In genomic region chr10:19973321-19974108, GRCm38 (mm10) we compare ENCODE assay signal across 30 mouse cellular contexts. TPM values are rescaled to one million over a fixed set of nuclear protein-coding genes. Genes with fewer than 3 reads are reported as not detected.
DNase-seq lines count a peak whose midpoint lies in the region; ATAC-seq and TF ChIP-seq lines count a peak whose summit lies in the region.
"Had no signal": no experiment of that assay in that cellular context is flagged by ENCODE, and none has a peak within 500 bp of the region (broad histone marks: within the 10 kb centered on the region; RNA-seq: fewer than 3 reads in every experiment).

No protein-coding gene starts in this region.

- no peak for TF ChIP-seq EP300 in heart, postnatal 0 days (IDR thresholded peaks at IDR 0.05; ENCODE audit: low read depth)

- H3K36me3 ChIP-seq in forebrain, postnatal 0 days (ENCODE audit: insufficient read depth), result no peaks in the 10 kb centered on the region
- H3K36me3 ChIP-seq in forebrain, embryonic 14.5 days (ENCODE audit: control insufficient read depth, insufficient read depth, low read length), result no peaks in the 10 kb centered on the region
- no peaks in the 10 kb centered on the region for H3K36me3 ChIP-seq in heart, postnatal 0 days (replicated peaks; ENCODE audit: control insufficient read depth, insufficient read depth, low read length)
- H3K36me3 ChIP-seq: embryonic facial prominence, embryonic 13.5 days; embryonic facial prominence, embryonic 15.5 days; forebrain, embryonic 10.5 days; forebrain, embryonic 12.5 days; forebrain, embryonic 15.5 days; G1E had no signal

- ATAC-seq in forebrain, postnatal 0 days, result peak; percentile 60; the same call in 1 of the 2 replicates
- no peak for ATAC-seq in forebrain, embryonic 14.5 days
- ATAC-seq in heart, postnatal 0 days (ENCODE audit: insufficient read depth, low read depth), result 0 out of 2 replicates have a peak, but pooled peaks have one; percentile 33
- ATAC-seq: activated CD4-positive, CD25-positive, alpha-beta regulatory T cell, adult 4 months; CD4-positive, CD25-positive, alpha-beta regulatory T cell, adult 4 months; forebrain, embryonic 15.5 days; Patski had no signal

- no peak for DNase-seq in forebrain, postnatal 0 days
- no peak for DNase-seq in forebrain, embryonic 14.5 days (ENCODE audit: low spot score)
- peak; percentile 81 for DNase-seq in heart, adult 11 months
- no peak for DNase-seq in heart, postnatal 4 days
- no peak for DNase-seq in heart, postnatal 0 days (ENCODE audit: low spot score)
- DNase-seq in heart, adult 18-20 months, result no peak
- DNase-seq in right cerebral cortex, adult 18-20 months, result peak; percentile 8
- no peak for DNase-seq in right cerebral cortex, postnatal 14 days
- DNase-seq: adrenal gland, adult 8-10 months; adrenal gland, postnatal 14 days; adrenal gland, postnatal 36 days; B cell, adult 2 months; cerebellum, adult 11 months; cerebellum, adult 18-20 months; cerebellum, adult 8-10 months; cerebellum, adult 9-11 months; cerebellum, postnatal 14 days; cerebellum, postnatal 36 days; embryo, embryonic 11 days had no signal

- no peaks in the 10 kb centered on the region for H3K9me3 ChIP-seq in forebrain, postnatal 0 days (ENCODE audit: low read length)
- H3K9me3 ChIP-seq in forebrain, embryonic 14.5 days (replicated peaks; ENCODE audit: control insufficient read depth, low read length), result no peaks in the 10 kb centered on the region
- H3K9me3 ChIP-seq in heart, postnatal 0 days (replicated peaks; ENCODE audit: control insufficient read depth, low read length), result no peaks in the 10 kb centered on the region
- H3K9me3 ChIP-seq: embryonic facial prominence, embryonic 13.5 days; embryonic facial prominence, embryonic 15.5 days; forebrain, embryonic 10.5 days; forebrain, embryonic 12.5 days; forebrain, embryonic 15.5 days; G1E had no signal

- H3K4me1 ChIP-seq in forebrain, postnatal 0 days (ENCODE audit: insufficient read depth), result no peaks in the 10 kb centered on the region
- H3K4me1 ChIP-seq in forebrain, embryonic 14.5 days (ENCODE audit: control insufficient read depth, insufficient read depth, low read length), result no peaks in the 10 kb centered on the region
- H3K4me1 ChIP-seq in heart, postnatal 0 days (ENCODE audit: control insufficient read depth, insufficient read depth), result peaks cover 18% of the 10 kb centered on the region
- H3K4me1 ChIP-seq: embryonic facial prominence, embryonic 13.5 days; embryonic facial prominence, embryonic 15.5 days; forebrain, embryonic 12.5 days; forebrain, embryonic 15.5 days had no signal

- H3K4me3 ChIP-seq in forebrain, postnatal 0 days (ENCODE audit: low read depth, low read length), result no peak overlapping the region
- H3K4me3 ChIP-seq in forebrain, embryonic 14.5 days (ENCODE audit: low read depth, low read length), result no peak overlapping the region
- no peak overlapping the region for H3K4me3 ChIP-seq in heart, postnatal 0 days (ENCODE audit: low read depth, low read length)
- H3K4me3 ChIP-seq: embryonic facial prominence, embryonic 13.5 days; embryonic facial prominence, embryonic 15.5 days; erythroblast, embryonic 14.5 days; forebrain, embryonic 10.5 days; forebrain, embryonic 12.5 days; forebrain, embryonic 15.5 days had no signal

- no peak overlapping the region for H3K27ac ChIP-seq in forebrain, postnatal 0 days (ENCODE audit: low read depth, low read length)
- no peak overlapping the region for H3K27ac ChIP-seq in forebrain, embryonic 14.5 days (ENCODE audit: low read depth, low read length)
- no peak overlapping the region for H3K27ac ChIP-seq in heart, postnatal 0 days (ENCODE audit: low read depth)
- H3K27ac ChIP-seq: embryonic facial prominence, embryonic 13.5 days; embryonic facial prominence, embryonic 15.5 days; forebrain, embryonic 10.5 days; forebrain, embryonic 12.5 days; forebrain, embryonic 15.5 days had no signal

- no peak overlapping the region for H3K9ac ChIP-seq in forebrain, postnatal 0 days
- H3K9ac ChIP-seq in forebrain, embryonic 14.5 days (ENCODE audit: low read length), result no peak overlapping the region
- no peak overlapping the region for H3K9ac ChIP-seq in heart, postnatal 0 days (replicated peaks; ENCODE audit: low read depth, low read length)
- H3K9ac ChIP-seq: embryonic facial prominence, embryonic 13.5 days; embryonic facial prominence, embryonic 15.5 days; forebrain, embryonic 12.5 days; forebrain, embryonic 15.5 days had no signal

- no peaks in the 10 kb centered on the region for H3K27me3 ChIP-seq in forebrain, postnatal 0 days (ENCODE audit: insufficient read depth, low read length)
- no peaks in the 10 kb centered on the region for H3K27me3 ChIP-seq in forebrain, embryonic 14.5 days (replicated peaks; ENCODE audit: control insufficient read depth, insufficient read depth, low read length)
- H3K27me3 ChIP-seq in heart, postnatal 0 days (ENCODE audit: control insufficient read depth, insufficient read depth, low read length), result no peaks in the 10 kb centered on the region
- H3K27me3 ChIP-seq: CH12.LX; embryonic facial prominence, embryonic 13.5 days; embryonic facial prominence, embryonic 15.5 days; forebrain, embryonic 12.5 days; forebrain, embryonic 15.5 days; Patski had no signal

- WGBS in forebrain, postnatal 0 days, result 88% methylated on average over 12 of the region's 12 CpGs
- WGBS in forebrain, embryonic 14.5 days, result 93% methylated on average over 12 of the region's 12 CpGs
- 58% methylated on average over 12 of the region's 12 CpGs for WGBS in heart, postnatal 0 days

- no peak overlapping the region for H3K4me2 ChIP-seq in forebrain, postnatal 0 days (ENCODE audit: low read depth)
- no peak overlapping the region for H3K4me2 ChIP-seq in forebrain, embryonic 14.5 days (ENCODE audit: low read length)
- H3K4me2 ChIP-seq in heart, postnatal 0 days (ENCODE audit: low read depth, low read length), result no peak overlapping the region
- H3K4me2 ChIP-seq: embryonic facial prominence, embryonic 13.5 days; embryonic facial prominence, embryonic 15.5 days; forebrain, embryonic 12.5 days; forebrain, embryonic 15.5 days had no signal

- TF ChIP-seq CTCF in forebrain, postnatal 0 days (IDR thresholded peaks at IDR 0.05; ENCODE audit: low read depth), result no peak
- no peak for TF ChIP-seq CTCF in heart, postnatal 0 days (IDR thresholded peaks at IDR 0.05; ENCODE audit: low read depth)

RNA-seq across cellular contexts. Expression of gene Map3k5, which starts 39.2 kb away (rescaled TPM):
- total RNA-seq in forebrain, postnatal 0 days (2014; rRNA removed), result 4.8 and 5.8 TPM in 2 replicates
- 0.77 and 1.3 TPM in 2 replicates for polyA plus RNA-seq in forebrain, postnatal 0 days (2015; fragmentation: Nextera tagmentation; extraction: Ambion mirVana)
- polyA plus RNA-seq in forebrain, embryonic 14.5 days (2014; fragmentation: Nextera tagmentation; extraction: Ambion mirVana), result 0.72 and 0.95 TPM in 2 replicates
- total RNA-seq in heart, postnatal 4 days (2021), result 10 to 100 TPM; 27.7 to 28.3 TPM
- total RNA-seq in heart, postnatal 0 days (2014; rRNA removed; ENCODE audit: low replicate concordance), result 10.7 and 10.8 TPM in 2 replicates
- 2.2 and 2.5 TPM in 2 replicates for polyA plus RNA-seq in heart, postnatal 0 days (2015; fragmentation: Nextera tagmentation; extraction: Ambion mirVana)
- 10 to 100 TPM; 34.1 to 40.7 TPM for total RNA-seq in heart, adult 18-20 months (2021)
- polyA plus RNA-seq: erythroblast, embryonic 14.5 days had no signal

Comparison
In these comparisons a context has a peak if more than half of its experiments do, and no peak if none do; other contexts are left out.
1. DNase-seq: peak in heart, adult 11 months (single experiment) and right cerebral cortex, adult 18-20 months (single experiment); none in forebrain, postnatal 0 days (single experiment), forebrain, embryonic 14.5 days (single experiment), heart, postnatal 4 days (single experiment), heart, postnatal 0 days (single experiment), heart, adult 18-20 months (0 of 2) and right cerebral cortex, postnatal 14 days (single experiment).